Mouse (Mus musculus) cortical plate, adult 2 months (tissue): ENCODE data around the gene Gabbr2.

ENCODE experiments used
- CTCF ChIP-seq: fragments of 200-500 bp; IDR thresholded peaks from 2 replicates; pipeline ENCODE4 v1.5.1; 2011; ENCODE audit warnings: mild to moderate bottlenecking, control low read depth, low read length; ENCODE audit not compliant: insufficient read depth; ENCODE audit errors: extremely low read depth
- POLR2A ChIP-seq: fragments of 200-500 bp; IDR thresholded peaks from 2 replicates; pipeline ENCODE4 v1.6.1; 2011; ENCODE audit warnings: mild to moderate bottlenecking, low read length, control low read depth; ENCODE audit not compliant: insufficient read depth; ENCODE audit errors: extremely low read depth

- TF ChIP-seq POLR2A (no peak), CTCF (no peak)
Measured at GRCm38 (mm10) chr4:47035536-47035935, 43.9 kb upstream of the Gabbr2 start.
